Mouse (Mus musculus) limb, embryonic 10.5 days (tissue): ENCODE measurements around the gene Arfip1. TPM values are rescaled to one million over a fixed set of nuclear protein-coding genes. Genes with fewer than 3 reads are reported as not detected.

ENCODE experiments used
- DNase-seq: peaks from one replicate; pipeline ENCODE4 v3.0.0-alpha.2; 2017; ENCODE audit warnings: low spot score
- H3K27ac ChIP-seq: fragments of 300-500 bp; sonication (generic); 2 replicates; pipeline ENCODE4 v1.5.1; 2016; ENCODE audit warnings: mild to moderate bottlenecking
- H3K27me3 ChIP-seq: fragments of 300-500 bp; sonication (generic); 2 replicates; pipeline ENCODE4 v1.6.1; 2016; ENCODE audit warnings: low read depth, mild to moderate bottlenecking; ENCODE audit not compliant: poor library complexity, severe bottlenecking
- H3K36me3 ChIP-seq: fragments of 300-500 bp; sonication (generic); 2 replicates; pipeline ENCODE4 v1.6.1; 2016; ENCODE audit warnings: mild to moderate bottlenecking, moderate library complexity
- H3K4me1 ChIP-seq: fragments of 300-500 bp; sonication (generic); 2 replicates; pipeline ENCODE4 v1.6.1; 2016
- H3K4me3 ChIP-seq: fragments of 300-500 bp; sonication (generic); 2 replicates; pipeline ENCODE4 v1.5.1; 2016; ENCODE audit warnings: mild to moderate bottlenecking, moderate library complexity
- H3K9me3 ChIP-seq: fragments of 300-500 bp; sonication (generic); replicated peaks from 2 replicates; pipeline ENCODE4 v1.6.1; 2016; ENCODE audit warnings: mild to moderate bottlenecking
- WGBS: fragments of 180-500 bp; shearing (Covaris S2); methylation state at CpG from one replicate; pipeline ENCODE4 v1.1.7; 2016; 5-methylcytosine and 5-hydroxymethylcytosine counted together
- polyA plus RNA-seq: library from polyadenylated mRNA; unstranded; fragments of >200 nt; fragmentation: Nextera tagmentation; extraction: Ambion mirVana; gene quantifications from 2 replicates; pipeline ENCODE4 v1.2.1, GENCODE M21; 2016

Arfip1 gene
- polyA plus RNA-seq, 1 experiment from 2014 or later = 30.3 TPM

- peaks cover 20% of the 10 kb centered on the region for H3K4me1 ChIP-seq
- no peaks in the 10 kb centered on the region for H3K36me3 ChIP-seq
- H3K27ac ChIP-seq = peak overlapping the region; percentile 67
- H3K9me3 ChIP-seq = no peaks in the 10 kb centered on the region
- peak overlapping the region; percentile 70 for H3K4me3 ChIP-seq
- H3K27me3 ChIP-seq = peaks cover 92% of the 10 kb centered on the region
- WGBS = under 1% methylated on average over 61 of the region's 61 CpGs
- peak; percentile 73 for DNase-seq
Observed at GRCm38 (mm10) chr3:84479293-84480005, 103.0 kb downstream of the Arfip1 start.

- Histone ChIP-seq H3K4me1 (peaks cover 20% of the 10 kb centered on the region), H3K27me3 (peaks cover 97% of the 10 kb centered on the region), H3K4me3 (peak overlapping the region; percentile 70), H3K9me3 (no peaks in the 10 kb centered on the region), H3K36me3 (no peaks in the 10 kb centered on the region), H3K27ac (peak overlapping the region; percentile 67; the same call in 1 of the 2 replicates)
- DNase-seq = no peak
- under 1% methylated on average over 12 of the region's 12 CpGs for WGBS
Observed at GRCm38 (mm10) chr3:84478896-84479292, 103.5 kb downstream of the Arfip1 start.

- Histone ChIP-seq H3K9me3 (no peaks in the 10 kb centered on the region), H3K4me3 (no peak overlapping the region), H3K27me3 (peaks cover 95% of the 10 kb centered on the region), H3K4me1 (peaks cover 24% of the 10 kb centered on the region), H3K36me3 (no peaks in the 10 kb centered on the region), H3K27ac (no peak overlapping the region)
- 4% methylated on average over 7 of the region's 7 CpGs for WGBS
- DNase-seq = no peak
Observed at GRCm38 (mm10) chr3:84478195-84478594, 104.2 kb downstream of the Arfip1 start.

GRCm38 (mm10) chr3:84477498-84477897, 104.9 kb downstream of the Arfip1 start:
- Histone ChIP-seq H3K9me3 (no peaks in the 10 kb centered on the region), H3K4me3 (no peak overlapping the region), H3K4me1 (peaks cover 31% of the 10 kb centered on the region), H3K27ac (no peak overlapping the region), H3K36me3 (no peaks in the 10 kb centered on the region), H3K27me3 (peaks cover 88% of the 10 kb centered on the region)
- WGBS = 91% methylated on average over 1 of the region's 1 CpGs
- no peak for DNase-seq

GRCm38 (mm10) chr3:84474981-84475775, 107.2 kb downstream of the Arfip1 start:
- H3K4me1 ChIP-seq = peaks cover 24% of the 10 kb centered on the region
- WGBS = 89% methylated on average over 12 of the region's 12 CpGs

GRCm38 (mm10) chr3:84474398-84474797, 108.0 kb downstream of the Arfip1 start:
- Histone ChIP-seq H3K4me3 (no peak overlapping the region), H3K27ac (no peak overlapping the region), H3K27me3 (peaks cover 57% of the 10 kb centered on the region), H3K36me3 (no peaks in the 10 kb centered on the region), H3K9me3 (no peaks in the 10 kb centered on the region), H3K4me1 (peaks cover 16% of the 10 kb centered on the region)
- DNase-seq = no peak
- 90% methylated on average over 6 of the region's 6 CpGs for WGBS

More at GRCm38 (mm10) chr3:84474981-84475775, 107.2 kb downstream of the Arfip1 start:
- H3K36me3 ChIP-seq = no peaks in the 10 kb centered on the region
- H3K4me3 ChIP-seq = no peak overlapping the region
- H3K27me3 ChIP-seq = peaks cover 64% of the 10 kb centered on the region
- H3K27ac ChIP-seq = no peak overlapping the region
- no peaks in the 10 kb centered on the region for H3K9me3 ChIP-seq
- DNase-seq = no peak

- no peak overlapping the region for H3K4me3 ChIP-seq
- no peak overlapping the region for H3K27ac ChIP-seq
- H3K36me3 ChIP-seq = no peaks in the 10 kb centered on the region
- no peak for DNase-seq
- WGBS = 72% methylated on average over 5 of the region's 5 CpGs
- peaks cover 11% of the 10 kb centered on the region; the same call in 1 of the 2 replicates for H3K4me1 ChIP-seq
- peaks cover 42% of the 10 kb centered on the region for H3K27me3 ChIP-seq
- no peaks in the 10 kb centered on the region for H3K9me3 ChIP-seq
Observed at GRCm38 (mm10) chr3:84472955-84473354, 109.5 kb downstream of the Arfip1 start.

GRCm38 (mm10) chr3:84472527-84472926, 109.9 kb downstream of the Arfip1 start:
- 57% methylated on average over 3 of the region's 3 CpGs for WGBS
- H3K27ac ChIP-seq = no peak overlapping the region
- peaks cover 11% of the 10 kb centered on the region for H3K4me1 ChIP-seq
- H3K9me3 ChIP-seq = no peaks in the 10 kb centered on the region
- no peak for DNase-seq
- no peak overlapping the region for H3K4me3 ChIP-seq
- H3K36me3 ChIP-seq = no peaks in the 10 kb centered on the region
- H3K27me3 ChIP-seq = peaks cover 38% of the 10 kb centered on the region

- peaks cover 24% of the 10 kb centered on the region for H3K27me3 ChIP-seq
- H3K4me1 ChIP-seq = peaks cover 17% of the 10 kb centered on the region
- no peaks in the 10 kb centered on the region for H3K36me3 ChIP-seq
- H3K4me3 ChIP-seq = no peak overlapping the region
- no peak overlapping the region for H3K27ac ChIP-seq
- DNase-seq = no peak
- no peaks in the 10 kb centered on the region for H3K9me3 ChIP-seq
- 90% methylated on average over 4 of the region's 4 CpGs for WGBS
Observed at GRCm38 (mm10) chr3:84471146-84471545, 111.3 kb downstream of the Arfip1 start.

- Histone ChIP-seq H3K4me3 (no peak overlapping the region), H3K4me1 (peaks cover 13% of the 10 kb centered on the region), H3K36me3 (no peaks in the 10 kb centered on the region), H3K9me3 (no peaks in the 10 kb centered on the region), H3K27me3 (no peaks in the 10 kb centered on the region), H3K27ac (no peak overlapping the region)
- DNase-seq = no peak
- WGBS = 39% methylated on average over 4 of the region's 4 CpGs
Observed at GRCm38 (mm10) chr3:84468111-84468453, 114.3 kb downstream of the Arfip1 start.

- Histone ChIP-seq H3K9me3 (no peaks in the 10 kb centered on the region), H3K4me1 (peaks cover 8% of the 10 kb centered on the region), H3K27me3 (no peaks in the 10 kb centered on the region), H3K36me3 (no peaks in the 10 kb centered on the region), H3K4me3 (no peak overlapping the region), H3K27ac (no peak overlapping the region)
- DNase-seq = no peak
- 67% methylated on average over 10 of the region's 10 CpGs for WGBS
Observed at GRCm38 (mm10) chr3:84467419-84468110, 114.9 kb downstream of the Arfip1 start.

- 83% methylated on average over 6 of the region's 6 CpGs for WGBS
- H3K9me3 ChIP-seq = no peaks in the 10 kb centered on the region
- DNase-seq = no peak
Observed at GRCm38 (mm10) chr3:84465822-84466500, 116.5 kb downstream of the Arfip1 start.

More at GRCm38 (mm10) chr3:84465822-84466500, 116.5 kb downstream of the Arfip1 start:
- Histone ChIP-seq H3K4me3 (no peak overlapping the region), H3K27me3 (0 out of 2 replicates have a peak, but pooled peaks cover under 1% of the 10 kb centered on the region), H3K27ac (no peak overlapping the region), H3K36me3 (no peaks in the 10 kb centered on the region), H3K4me1 (peaks cover 18% of the 10 kb centered on the region)
